Mouse (Mus musculus) kidney, postnatal 0 days (tissue): ENCODE measurements around the gene Tfpi. TPM values are rescaled to one million over a fixed set of nuclear protein-coding genes. Genes with fewer than 3 reads are reported as not detected.

Experiments
- ATAC-seq: fragments of 200-750 bp; cut with Nextera tagmentation; replicated peaks from 2 replicates; pipeline ENCODE4 v1.8.0; 2017; ENCODE audit warnings: low read depth, moderate number of reproducible peaks, moderate TSS enrichment, moderate library complexity; ENCODE audit not compliant: low FRiP score
- DNase-seq: peaks from one replicate; pipeline ENCODE4 v3.0.0-alpha.2; 2016; ENCODE audit warnings: low spot score
- H3K27ac ChIP-seq: fragments of 300-500 bp; sonication (generic); 2 replicates; pipeline ENCODE4 v1.5.1; 2014; ENCODE audit warnings: mild to moderate bottlenecking
- H3K27me3 ChIP-seq: fragments of 300-500 bp; sonication (generic); 2 replicates; pipeline ENCODE4 v1.6.1; 2014; ENCODE audit warnings: low read length, mixed read lengths; ENCODE audit not compliant: insufficient read depth
- H3K36me3 ChIP-seq: fragments of 300-500 bp; sonication (generic); 2 replicates; pipeline ENCODE4 v1.6.1; 2014; ENCODE audit warnings: low read length, mixed read lengths; ENCODE audit not compliant: insufficient read depth
- H3K4me1 ChIP-seq: fragments of 300-500 bp; sonication (generic); replicated peaks from 2 replicates; pipeline ENCODE4 v1.6.1; 2014; ENCODE audit warnings: antibody characterized with exemption, low read length, mixed read lengths; ENCODE audit not compliant: insufficient read depth
- H3K4me2 ChIP-seq: fragments of 300-500 bp; sonication (generic); 2 replicates; pipeline ENCODE4 v1.6.1; 2014; ENCODE audit warnings: mild to moderate bottlenecking, low read length, moderate library complexity, mixed read lengths
- H3K4me3 ChIP-seq: fragments of 300-500 bp; sonication (generic); replicated peaks from 2 replicates; pipeline ENCODE4 v1.5.1; 2014; ENCODE audit warnings: low read depth, low read length
- H3K9ac ChIP-seq: fragments of 300-500 bp; sonication (generic); 2 replicates; pipeline ENCODE4 v1.6.1; 2014; ENCODE audit warnings: low read depth, low read length
- H3K9me3 ChIP-seq: fragments of 300-500 bp; sonication (generic); replicated peaks from 2 replicates; pipeline ENCODE4 v1.6.1; 2016; ENCODE audit warnings: low read length, inconsistent platforms, mixed read lengths
- CTCF ChIP-seq: IDR thresholded peaks from 2 replicates; pipeline ENCODE4 v1.5.1; 2016; ENCODE audit warnings: antibody characterized with exemption, low read depth, mild to moderate bottlenecking, moderate library complexity
- WGBS: fragments of 180-500 bp; shearing (Covaris S2); extraction: QIAGEN DNeasy Blood & Tissue Kit; methylation state at CpG from one replicate; pipeline ENCODE4 v1.1.7; 2014; 5-methylcytosine and 5-hydroxymethylcytosine counted together
- polyA plus RNA-seq: library from polyadenylated mRNA; unstranded; fragments of >200 nt; fragmentation: Nextera tagmentation; extraction: Ambion mirVana; gene quantifications from 2 replicates; pipeline ENCODE4 v1.2.1, GENCODE M21; 2015

The Tfpi gene
- polyA plus RNA-seq, 1 experiment from 2014 or later, result 34.7 TPM

DNA sequence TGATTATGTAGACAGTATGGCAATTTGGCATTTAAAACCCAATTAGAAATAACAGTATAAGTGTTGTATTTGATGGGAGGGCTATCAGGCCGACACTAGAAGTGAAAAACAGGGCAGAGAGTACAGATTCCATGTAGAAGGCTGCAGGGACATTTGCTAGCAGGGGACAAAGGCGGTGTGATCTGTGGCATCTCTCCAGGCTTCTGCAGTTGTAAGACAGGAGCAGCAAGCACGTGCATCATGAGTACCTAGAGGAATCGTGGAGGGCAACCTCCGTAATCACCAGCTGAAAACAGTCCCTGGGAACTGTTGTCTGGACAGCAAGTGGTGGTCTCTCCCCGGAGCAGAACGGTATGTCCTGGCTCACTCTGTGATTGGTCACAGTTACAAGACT, 88.6 kb downstream of the Tfpi start:
- no peak overlapping the region for H3K4me3 ChIP-seq
- H3K4me1 ChIP-seq, result peaks cover 8% of the 10 kb centered on the region; the same call in 1 of the 2 replicates
- H3K27me3 ChIP-seq, result no peaks in the 10 kb centered on the region
- H3K27ac ChIP-seq, result peak overlapping the region; percentile 67
- no peaks in the 10 kb centered on the region for H3K9me3 ChIP-seq
- peak overlapping the region; percentile 53; the same call in 1 of the 2 replicates for H3K4me2 ChIP-seq
- H3K36me3 ChIP-seq, result no peaks in the 10 kb centered on the region
- ATAC-seq (no peak), DNase-seq (peak; percentile 18)
- 64% methylated on average over 7 of the region's 7 CpGs for WGBS
- TF ChIP-seq CTCF, result no peak
- 0 out of 2 replicates have a peak overlapping the region, but pooled peaks have one; percentile 23 for H3K9ac ChIP-seq

DNA sequence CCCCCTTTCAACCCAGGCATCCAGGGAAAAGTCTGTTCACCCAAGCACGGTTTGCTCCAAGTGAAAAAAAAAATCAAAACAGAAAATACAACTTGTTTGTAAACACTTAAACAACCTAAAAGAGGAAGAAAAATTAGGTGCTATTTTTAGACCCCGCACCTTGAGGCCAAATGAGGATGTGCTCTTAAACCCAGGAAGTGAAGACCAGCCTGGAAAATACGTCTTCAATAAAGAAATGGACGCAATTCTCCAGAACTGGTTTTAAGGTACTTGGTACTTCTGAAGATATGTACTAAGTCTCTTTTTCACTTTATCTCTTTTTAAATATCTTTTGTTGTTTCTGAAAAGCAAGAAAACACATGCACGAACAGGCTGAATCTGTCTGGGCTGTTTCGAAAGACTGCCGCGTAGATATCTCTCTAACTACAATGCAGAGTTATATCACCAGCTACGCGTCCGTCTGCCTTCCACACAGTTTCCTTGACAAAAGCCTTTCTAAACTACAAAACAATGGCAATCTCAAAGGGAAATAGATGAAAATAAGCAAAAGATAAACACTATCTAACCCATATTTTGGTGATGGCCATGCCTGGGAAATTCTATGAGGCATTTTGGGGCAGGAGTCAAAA, 89.1 kb downstream of the Tfpi start:
- H3K4me1 ChIP-seq, result peaks cover 8% of the 10 kb centered on the region; the same call in 1 of the 2 replicates
- H3K4me2 ChIP-seq, result peak overlapping the region; percentile 53
- 44% methylated on average over 11 of the region's 11 CpGs for WGBS
- 0 out of 2 replicates have a peak overlapping the region, but pooled peaks have one; percentile 23 for H3K9ac ChIP-seq
- no peak for TF ChIP-seq CTCF
- peak overlapping the region; percentile 67 for H3K27ac ChIP-seq
- H3K36me3 ChIP-seq, result no peaks in the 10 kb centered on the region
- H3K4me3 ChIP-seq, result peak overlapping the region; percentile 24
- DNase-seq (no peak), ATAC-seq (no peak)
- no peaks in the 10 kb centered on the region for H3K9me3 ChIP-seq
- H3K27me3 ChIP-seq, result no peaks in the 10 kb centered on the region

DNA sequence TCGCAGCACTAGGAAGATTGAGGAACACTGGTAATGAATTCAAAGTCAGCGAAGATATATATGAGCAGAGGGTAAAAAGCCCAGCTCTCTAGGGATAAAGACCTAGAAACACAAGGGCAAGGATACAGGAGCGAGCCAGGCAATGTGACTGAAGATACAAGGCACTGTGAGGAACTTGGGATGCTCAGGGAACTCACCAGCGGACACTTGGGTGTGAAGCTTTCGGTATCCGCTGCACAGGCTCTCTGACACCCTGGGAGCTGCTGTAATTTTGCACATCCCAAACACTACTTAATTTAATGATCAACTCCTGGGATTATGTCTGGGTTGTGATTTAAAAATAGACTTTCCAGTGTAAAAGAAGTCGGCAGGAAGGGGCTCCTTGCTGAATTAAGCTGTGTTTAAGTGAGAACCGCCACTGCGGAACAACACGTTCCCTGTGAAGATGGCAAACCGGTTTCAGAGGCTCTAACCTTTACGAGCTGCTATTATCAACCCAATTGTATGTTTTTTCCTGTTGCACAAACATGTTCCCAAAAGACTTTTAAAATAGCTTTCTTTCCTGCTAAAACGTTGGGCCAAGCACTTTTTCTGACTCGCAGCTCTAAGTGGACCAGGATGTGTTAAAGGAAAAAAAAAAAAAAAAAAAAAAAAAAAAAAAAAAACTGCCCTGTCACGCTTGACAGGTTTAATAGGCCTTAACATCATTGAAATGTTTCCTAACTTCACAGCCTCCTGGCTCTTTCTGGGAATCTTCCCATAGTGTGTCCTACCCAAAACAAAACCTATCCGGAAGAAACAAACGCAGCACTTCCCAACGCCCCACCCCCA, 89.8 kb downstream of the Tfpi start:
- DNase-seq (peak; percentile 62), ATAC-seq (peak; percentile 83)
- H3K27ac ChIP-seq, result peak overlapping the region; percentile 67
- no peak overlapping the region for H3K9ac ChIP-seq
- no peaks in the 10 kb centered on the region for H3K36me3 ChIP-seq
- H3K9me3 ChIP-seq, result no peaks in the 10 kb centered on the region
- peaks cover 8% of the 10 kb centered on the region; the same call in 1 of the 2 replicates for H3K4me1 ChIP-seq
- peak overlapping the region; percentile 53 for H3K4me2 ChIP-seq
- TF ChIP-seq CTCF, result no peak
- H3K4me3 ChIP-seq, result peak overlapping the region; percentile 24
- H3K27me3 ChIP-seq, result no peaks in the 10 kb centered on the region
- WGBS, result 20% methylated on average over 18 of the region's 18 CpGs

DNA sequence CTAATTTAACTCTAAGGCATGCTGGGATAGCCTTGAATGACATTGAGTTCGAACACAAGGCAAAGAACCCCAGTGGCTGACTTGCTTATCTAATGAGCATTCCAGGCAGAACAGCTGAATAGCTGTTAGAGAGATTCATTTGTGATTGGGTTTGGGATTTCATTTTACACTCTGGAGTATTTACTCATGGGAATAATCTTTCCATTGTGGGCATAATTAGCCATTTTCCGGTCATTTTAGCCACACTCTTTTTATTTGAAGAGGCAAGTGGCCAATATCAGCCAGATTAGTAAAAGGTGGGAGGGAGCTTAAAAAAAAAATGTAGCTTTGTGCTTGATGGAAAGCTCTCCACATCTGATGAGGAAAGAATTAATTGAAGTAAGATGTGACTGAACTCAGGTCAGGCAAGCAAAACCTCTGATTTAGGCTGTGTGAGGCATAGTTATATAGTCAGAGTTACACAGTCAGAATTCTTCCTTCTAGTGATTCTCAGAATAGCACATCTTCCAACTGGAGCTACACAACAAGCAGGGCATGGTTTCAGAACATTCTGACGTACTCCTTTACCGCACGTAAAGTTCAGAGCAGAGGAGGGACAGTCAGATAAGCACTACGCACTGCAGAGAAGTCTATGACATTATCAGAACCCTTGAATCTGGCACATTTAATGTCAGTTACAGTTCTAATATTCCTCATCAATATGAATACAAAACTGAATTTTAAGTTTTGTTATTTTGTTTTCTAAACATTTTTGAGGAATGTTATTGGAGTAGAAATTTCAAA, 91.5 kb downstream of the Tfpi start:
- H3K27ac ChIP-seq, result no peak overlapping the region
- TF ChIP-seq CTCF, result no peak
- no peaks in the 10 kb centered on the region for H3K9me3 ChIP-seq
- no peaks in the 10 kb centered on the region for H3K27me3 ChIP-seq
- H3K4me1 ChIP-seq, result peaks cover 14% of the 10 kb centered on the region
- H3K4me3 ChIP-seq, result no peak overlapping the region
- 84% methylated on average over 6 of the region's 6 CpGs for WGBS
- no peak for ATAC-seq
- H3K9ac ChIP-seq, result no peak overlapping the region
- DNase-seq, result no peak
- no peaks in the 10 kb centered on the region for H3K36me3 ChIP-seq
- no peak overlapping the region for H3K4me2 ChIP-seq

DNA sequence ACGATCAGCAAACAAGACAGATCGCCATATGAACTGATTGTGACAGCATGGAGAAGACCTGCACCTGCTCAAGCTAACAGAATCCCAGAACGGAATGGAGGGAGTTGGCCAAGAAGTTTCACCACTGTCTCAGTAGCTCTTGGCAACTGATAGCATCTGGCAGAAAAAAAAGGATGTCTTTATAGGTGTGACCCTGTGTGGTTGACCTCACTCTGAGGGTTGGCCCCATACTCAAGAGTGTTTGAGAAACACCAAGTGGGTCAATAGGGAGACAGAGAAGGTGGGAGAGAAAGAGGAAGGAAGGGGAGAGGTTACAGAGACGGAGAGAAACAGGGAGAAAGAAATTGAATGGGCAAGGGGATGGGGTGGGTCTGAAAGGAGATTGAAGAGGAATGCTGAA, 92.7 kb downstream of the Tfpi start:
- DNase-seq, result no peak
- peaks cover 14% of the 10 kb centered on the region for H3K4me1 ChIP-seq

More for the DNA sequence above, 92.7 kb downstream of the Tfpi start:
- no peak for ATAC-seq
- no peak for TF ChIP-seq CTCF
- Histone ChIP-seq H3K9me3 (no peaks in the 10 kb centered on the region), H3K27me3 (no peaks in the 10 kb centered on the region), H3K36me3 (no peaks in the 10 kb centered on the region), H3K9ac (no peak overlapping the region), H3K4me2 (no peak overlapping the region), H3K4me3 (no peak overlapping the region), H3K27ac (no peak overlapping the region)
- 67% methylated on average over 4 of the region's 4 CpGs for WGBS

Other genes with a start within 250 kb of the Tfpi start
- gene Calcrl, start 51.4 kb downstream of the Tfpi start, polyA plus RNA-seq, result 50.1 and 53.7 TPM in 2 replicates
- gene Ctnnd1, start 174.0 kb upstream of the Tfpi start, polyA plus RNA-seq, result 35.0 and 37.4 TPM in 2 replicates
- 0.09 and 0.18 TPM in 2 replicates for gene Btbd18, start 182.3 kb upstream of the Tfpi start, polyA plus RNA-seq
- 243 and 244 TPM in 2 replicates for gene Selenoh, start 194.0 kb upstream of the Tfpi start, polyA plus RNA-seq
- not detected in 2 replicates for gene Gm28635, start 201.3 kb upstream of the Tfpi start, polyA plus RNA-seq
- 33.3 and 34.6 TPM in 2 replicates for gene Med19, start 201.6 kb upstream of the Tfpi start, polyA plus RNA-seq
- 189 and 199 TPM in 2 replicates for gene Tmx2, start 202.4 kb upstream of the Tfpi start, polyA plus RNA-seq
- 25.9 and 29.2 TPM in 2 replicates for gene Zdhhc5, start 238.4 kb upstream of the Tfpi start, polyA plus RNA-seq